Mouse (Mus musculus) gastrocnemius, adult 2 months (tissue): ENCODE results near the gene Disp1. TPM values are rescaled to one million over a fixed set of nuclear protein-coding genes. Genes with fewer than 3 reads are reported as not detected.
A peak's percentile ranks its signal among the peaks of the same experiment; 100 is the strongest.

Experiments used
- DNase-seq: peaks from one replicate; pipeline ENCODE4 v3.0.0; 2022
- H3K27ac ChIP-seq: fragments of 200-600 bp; 2 replicates; pipeline ENCODE4 v1.8.1; 2022; ENCODE audit warnings: mild to moderate bottlenecking
- H3K4me3 ChIP-seq: fragments of 200-600 bp; 2 replicates; pipeline ENCODE4 v1.8.1; 2022; ENCODE audit warnings: mild to moderate bottlenecking, moderate library complexity
- CTCF ChIP-seq: fragments of 200-600 bp; IDR thresholded peaks from 2 replicates; pipeline ENCODE4 v1.8.1; 2022; ENCODE audit warnings: antibody characterized with exemption, mild to moderate bottlenecking, moderate library complexity
- intact Hi-C: fragments of 180-260 bp; cut with DNase I; formaldehyde crosslinking; loops from one replicate; pipeline ENCODE4 v1.15.1; 2025
- microRNA-seq: library from miRNA; unstranded; fragments of <30 nt; microRNA quantifications from one replicate; pipeline ENCODE4 v1.2.0, GENCODE M21; 2021
- total RNA-seq, 2 experiments: library from RNA; stranded (reverse); gene quantifications; 2 replicates each; pipeline ENCODE4 v1.2.3; 2021

Disp1 gene
- total RNA-seq, 2 experiments from 2014 or later, result 3.3 to 4.6 TPM

GRCm38 (mm10) chr1:183043161-183043812 is 178.0 kb downstream of the Disp1 start:
- Histone ChIP-seq H3K27ac (peak overlapping the region; percentile 63), H3K4me3 (no peak overlapping the region)
- no peak for TF ChIP-seq CTCF
- intact Hi-C loops, result no loop called here
- DNase-seq, result peak; percentile 61

- Histone ChIP-seq H3K4me3 (no peak overlapping the region), H3K27ac (peak overlapping the region; percentile 48; the same call in 1 of the 2 replicates)
- intact Hi-C loops, result no loop called here
- no peak for TF ChIP-seq CTCF
- DNase-seq, result no peak
These were observed 179.6 kb downstream of the Disp1 start for GRCm38 (mm10) chr1:183041703-183042102.

- DNase-seq, result no peak
- peak overlapping the region; percentile 53 for H3K27ac ChIP-seq
- intact Hi-C loops, result no loop called here
- no peak for TF ChIP-seq CTCF
- no peak overlapping the region for H3K4me3 ChIP-seq
These were observed 180.4 kb downstream of the Disp1 start for GRCm38 (mm10) chr1:183040847-183041382.

GRCm38 (mm10) chr1:183039881-183040708 is 181.2 kb downstream of the Disp1 start:
- no peak overlapping the region for H3K4me3 ChIP-seq
- intact Hi-C loops, result no loop called here
- peak overlapping the region; percentile 53 for H3K27ac ChIP-seq
- DNase-seq, result no peak
- TF ChIP-seq CTCF, result no peak

- H3K27ac ChIP-seq, result peak overlapping the region; percentile 20; the same call in 1 of the 2 replicates
- no peak overlapping the region for H3K4me3 ChIP-seq
- no peak for TF ChIP-seq CTCF
- intact Hi-C loops, result no loop called here
- DNase-seq, result no peak
These were observed 181.9 kb downstream of the Disp1 start for GRCm38 (mm10) chr1:183039404-183039803.

Small RNAs within 50 kb of the gene (microRNA-seq; reads per million reads assigned to microRNA genes)
- not detected for gene Gm24975

Other genes with a start within 250 kb of the Disp1 start
- gene Aida, start 75.1 kb upstream of the Disp1 start, total RNA-seq, result 10 to 100 TPM; 16.6 to 21.9 TPM
- 10 to 100 TPM; 17.2 to 22.7 TPM for gene Brox, start 75.7 kb upstream of the Disp1 start, total RNA-seq
- gene Mia3, start 148.0 kb upstream of the Disp1 start, total RNA-seq, result 100 to 1,000 TPM; 169 to 229 TPM
- gene Taf1a, start 167.5 kb upstream of the Disp1 start, total RNA-seq, result 1 to 10 TPM; 6.1 to 7.3 TPM
- not detected for gene Hhipl2, start 196.7 kb upstream of the Disp1 start, total RNA-seq